Mouse (Mus musculus): ENCODE data around the gene Aldh1a3. TPM values are rescaled to one million over a fixed set of nuclear protein-coding genes. Genes with fewer than 3 reads are reported as not detected.

Gene Aldh1a3
- polyA plus RNA-seq, 1 experiment from 2014 or later: 1.3 TPM

Small RNAs within 50 kb of the gene (microRNA-seq; reads per million reads assigned to microRNA genes)
- gene Mir7057: not detected

Other genes with a start within 250 kb of the Aldh1a3 start
- gene Gm10974, start 61.6 kb downstream of the Aldh1a3 start, polyA plus RNA-seq (2014; fragmentation: Nextera tagmentation; extraction: Ambion mirVana): not detected in 2 replicates
- gene Lrrk1, start 39.2 kb downstream of the Aldh1a3 start, polyA plus RNA-seq (2014; fragmentation: Nextera tagmentation; extraction: Ambion mirVana): 6.4 and 6.8 TPM in 2 replicates